Mouse (Mus musculus) E14TG2a.4 (cell line): ENCODE measurements around the gene Accsl.

Source experiments
- CTCF ChIP-seq: conservative IDR thresholded peaks from 2 replicates; pipeline ENCODE4 v1.5.1; 2014; ENCODE audit warnings: low read length
- NANOG ChIP-seq: IDR thresholded peaks from 2 replicates; pipeline ENCODE4 v1.6.1; 2014; ENCODE audit warnings: borderline replicate concordance, low read length, mixed read lengths

GRCm38 (mm10) chr2:93874606-93875005 is 5.6 kb upstream of the Accsl start:
- TF ChIP-seq CTCF (no peak), NANOG (no peak)
